11 mouse cellular contexts compared by ENCODE assay signal in genomic region chr2:173769183-173769582, GRCm38 (mm10). TPM values are rescaled to one million over a fixed set of nuclear protein-coding genes. Genes with fewer than 3 reads are reported as not detected.
DNase-seq lines count a peak whose midpoint lies in the region; ATAC-seq and TF ChIP-seq lines count a peak whose summit lies in the region.
"Had no signal": no experiment of that assay in that cellular context is flagged by ENCODE, and none has a peak within 500 bp of the region (broad histone marks: within the 10 kb centered on the region; RNA-seq: fewer than 3 reads in every experiment).

No protein-coding gene starts in this region.

- H3K9me3 ChIP-seq in intestine, embryonic 16.5 days (ENCODE audit: control insufficient read depth, low read length), result no peaks in the 10 kb centered on the region
- H3K9me3 ChIP-seq in intestine, embryonic 15.5 days, result no peaks in the 10 kb centered on the region
- no peaks in the 10 kb centered on the region for H3K9me3 ChIP-seq in embryonic facial prominence, embryonic 13.5 days
- H3K9me3 ChIP-seq in midbrain, embryonic 13.5 days, result no peaks in the 10 kb centered on the region

- ATAC-seq in intestine, embryonic 16.5 days, result no peak
- ATAC-seq in intestine, embryonic 15.5 days, result no peak
- ATAC-seq in embryonic facial prominence, embryonic 13.5 days (ENCODE audit: insufficient number of reproducible peaks, insufficient read depth, low FRiP score, low TSS enrichment, low read depth), result no peak
- no peak for ATAC-seq in midbrain, embryonic 13.5 days

- DNase-seq in CD4-positive helper T cell, adult 2 months (ENCODE audit: low read depth, low spot score), result peak; percentile 53
- DNase-seq in left cerebral cortex, adult 2 months (ENCODE audit: extremely low spot score in 1 of 2, low spot score in 2 of 2), result no peak
- no peak for DNase-seq in cerebellum, postnatal 25 days
- no peak for DNase-seq in layer of hippocampus, adult 9-11 months
- DNase-seq: cerebellum, postnatal 36 days; heart, postnatal 14 days had no signal

- intact Hi-C loops in left cerebral cortex, adult 2 months (cut with DNase I), result no loop called here

- WGBS in intestine, embryonic 16.5 days, result 62% methylated on average over 10 of the region's 10 CpGs
- WGBS in intestine, embryonic 15.5 days, result 56% methylated on average over 10 of the region's 10 CpGs
- 65% methylated on average over 10 of the region's 10 CpGs for WGBS in embryonic facial prominence, embryonic 13.5 days
- 44% methylated on average over 10 of the region's 10 CpGs for WGBS in midbrain, embryonic 13.5 days

- no peaks in the 10 kb centered on the region for H3K36me3 ChIP-seq in intestine, embryonic 16.5 days (ENCODE audit: control insufficient read depth, insufficient read depth, low read length)
- no peaks in the 10 kb centered on the region for H3K36me3 ChIP-seq in intestine, embryonic 15.5 days
- peaks cover 29% of the 10 kb centered on the region for H3K36me3 ChIP-seq in embryonic facial prominence, embryonic 13.5 days
- peaks cover 11% of the 10 kb centered on the region; the same call in 1 of the 2 replicates for H3K36me3 ChIP-seq in midbrain, embryonic 13.5 days

- no peak overlapping the region for H3K4me3 ChIP-seq in intestine, embryonic 16.5 days (ENCODE audit: low read length)
- no peak overlapping the region for H3K4me3 ChIP-seq in intestine, embryonic 15.5 days (replicated peaks)
- no peak overlapping the region for H3K4me3 ChIP-seq in embryonic facial prominence, embryonic 13.5 days
- H3K4me3 ChIP-seq in midbrain, embryonic 13.5 days (replicated peaks), result no peak overlapping the region
- no peak overlapping the region for H3K4me3 ChIP-seq in left cerebral cortex, adult 2 months

- 0 out of 2 replicates have a peak overlapping the region, but pooled peaks have one; percentile 10 for H3K27ac ChIP-seq in intestine, embryonic 16.5 days (ENCODE audit: low read length)
- no peak overlapping the region for H3K27ac ChIP-seq in intestine, embryonic 15.5 days
- 0 out of 2 replicates have a peak overlapping the region, but pooled peaks have one; percentile 22 for H3K27ac ChIP-seq in embryonic facial prominence, embryonic 13.5 days
- peak overlapping the region; percentile 73 for H3K27ac ChIP-seq in midbrain, embryonic 13.5 days
- no peak overlapping the region for H3K27ac ChIP-seq in left cerebral cortex, adult 2 months

- no peak overlapping the region for H3K9ac ChIP-seq in intestine, embryonic 16.5 days (ENCODE audit: low read depth, low read length)
- H3K9ac ChIP-seq in intestine, embryonic 15.5 days, result no peak overlapping the region
- H3K9ac ChIP-seq in embryonic facial prominence, embryonic 13.5 days, result no peak overlapping the region
- no peak overlapping the region for H3K9ac ChIP-seq in midbrain, embryonic 13.5 days (replicated peaks)

- no peak overlapping the region for H3K4me2 ChIP-seq in intestine, embryonic 16.5 days (ENCODE audit: low read depth, low read length)
- H3K4me2 ChIP-seq in intestine, embryonic 15.5 days (replicated peaks), result no peak overlapping the region
- H3K4me2 ChIP-seq in embryonic facial prominence, embryonic 13.5 days, result no peak overlapping the region
- H3K4me2 ChIP-seq in midbrain, embryonic 13.5 days (replicated peaks), result no peak overlapping the region

- TF ChIP-seq CTCF in left cerebral cortex, adult 2 months (IDR thresholded peaks at IDR 0.05), result no peak

- peaks cover 25% of the 10 kb centered on the region for H3K4me1 ChIP-seq in intestine, embryonic 16.5 days (ENCODE audit: control insufficient read depth, insufficient read depth, low read length)
- peaks cover 17% of the 10 kb centered on the region for H3K4me1 ChIP-seq in intestine, embryonic 15.5 days (replicated peaks)
- peaks cover 20% of the 10 kb centered on the region for H3K4me1 ChIP-seq in embryonic facial prominence, embryonic 13.5 days
- H3K4me1 ChIP-seq in midbrain, embryonic 13.5 days (replicated peaks), result peaks cover 77% of the 10 kb centered on the region

- no peaks in the 10 kb centered on the region for H3K27me3 ChIP-seq in intestine, embryonic 16.5 days (replicated peaks; ENCODE audit: control insufficient read depth, insufficient read depth, low read length)
- H3K27me3 ChIP-seq in intestine, embryonic 15.5 days (replicated peaks), result no peaks in the 10 kb centered on the region
- H3K27me3 ChIP-seq in embryonic facial prominence, embryonic 13.5 days, result no peaks in the 10 kb centered on the region
- H3K27me3 ChIP-seq in midbrain, embryonic 13.5 days, result no peaks in the 10 kb centered on the region

RNA-seq across cellular contexts. Expression of gene Vapb, which starts 31.9 kb away (rescaled TPM):
- polyA plus RNA-seq in intestine, embryonic 16.5 days (2015; fragmentation: Nextera tagmentation; extraction: Ambion mirVana), result 16.2 and 19.6 TPM in 2 replicates
- 13.3 and 14.5 TPM in 2 replicates for polyA plus RNA-seq in intestine, embryonic 15.5 days (2015; fragmentation: Nextera tagmentation; extraction: Ambion mirVana)
- polyA plus RNA-seq in embryonic facial prominence, embryonic 13.5 days (2015; fragmentation: Nextera tagmentation; extraction: Ambion mirVana), result 9.4 and 13.0 TPM in 2 replicates
- polyA plus RNA-seq in midbrain, embryonic 13.5 days (2015; fragmentation: Nextera tagmentation; extraction: Ambion mirVana), result 12.3 and 13.8 TPM in 2 replicates
- 100 to 1,000 TPM; 125 to 130 TPM for total RNA-seq in left cerebral cortex, adult 2 months (2021)

RNA-seq across cellular contexts. Expression of gene 1700010B08Rik, which starts 50.0 kb away (rescaled TPM):
- not detected in 2 replicates for polyA plus RNA-seq in intestine, embryonic 16.5 days (2015; fragmentation: Nextera tagmentation; extraction: Ambion mirVana)
- polyA plus RNA-seq in intestine, embryonic 15.5 days (2015; fragmentation: Nextera tagmentation; extraction: Ambion mirVana), result not detected in 2 replicates
- not detected in 2 replicates for polyA plus RNA-seq in embryonic facial prominence, embryonic 13.5 days (2015; fragmentation: Nextera tagmentation; extraction: Ambion mirVana)
- not detected in 2 replicates for polyA plus RNA-seq in midbrain, embryonic 13.5 days (2015; fragmentation: Nextera tagmentation; extraction: Ambion mirVana)
- not detected for total RNA-seq in left cerebral cortex, adult 2 months (2021)
- total RNA-seq: heart, postnatal 14 days; left cerebral cortex, postnatal 36 days had no signal

Comparison
In these comparisons a context has a peak if more than half of its experiments do, and no peak if none do; other contexts are left out.
1. H3K27ac ChIP-seq: peak in intestine, embryonic 16.5 days (single experiment), embryonic facial prominence, embryonic 13.5 days (single experiment) and midbrain, embryonic 13.5 days (single experiment); none in intestine, embryonic 15.5 days (single experiment) and left cerebral cortex, adult 2 months (single experiment).